Mouse (Mus musculus): ENCODE measurements around the gene Trio.

Gene Trio

DNA sequence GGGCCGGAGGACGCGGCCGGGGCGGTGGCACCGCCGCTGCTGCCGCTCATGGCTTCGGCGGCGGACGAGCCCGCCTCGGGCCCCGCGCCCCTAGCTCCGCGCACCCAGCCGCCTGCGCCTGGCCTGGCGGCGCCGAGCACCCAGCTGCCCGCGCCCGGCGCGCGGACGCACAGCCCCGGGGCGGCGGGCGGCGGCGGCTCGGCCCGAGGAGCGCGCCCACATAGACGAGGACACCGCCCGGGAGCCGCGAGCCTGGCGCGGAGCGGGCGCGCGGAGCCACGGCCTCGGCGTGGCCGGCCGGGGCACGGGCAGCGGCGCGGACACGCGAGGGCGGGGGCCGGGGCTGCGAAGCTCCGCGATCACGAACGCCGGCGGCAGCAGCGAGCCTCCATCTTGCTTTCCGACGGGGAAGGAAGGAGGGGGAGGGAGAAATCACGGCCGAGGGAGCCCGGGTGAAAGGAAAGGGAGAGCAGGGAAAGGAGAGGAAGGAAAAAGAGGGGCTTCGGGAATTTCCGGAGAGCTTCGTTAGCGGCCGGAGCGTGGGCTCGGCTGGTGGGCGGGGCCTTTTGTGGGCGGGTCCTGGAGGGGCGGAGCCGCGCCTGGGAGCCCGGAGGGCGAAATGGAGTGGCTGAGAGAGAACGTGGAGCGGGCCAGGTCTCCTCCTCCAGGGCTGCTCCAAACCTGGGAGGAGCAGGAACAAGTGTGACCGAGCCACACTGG, at the start of gene Trio:
Gene Trio, minus strand, starts transcription at position 402 of the 720 bp plus-strand sequence.
- DNase-seq (ENCODE audit: low spot score in 2 of 2): peak; percentile 78 to 79

- no peak for DNase-seq (ENCODE audit: low spot score in 2 of 2)
Measured at GRCm38 (mm10) chr15:28074416-28074970, 48.8 kb upstream of the Trio start.

- no peak for DNase-seq (ENCODE audit: low spot score in 2 of 2)
Measured at GRCm38 (mm10) chr15:28071601-28072000, 46.0 kb upstream of the Trio start.

- no peak for DNase-seq (ENCODE audit: low spot score in 2 of 2)
Measured at GRCm38 (mm10) chr15:28070771-28071419, 45.2 kb upstream of the Trio start.

GRCm38 (mm10) chr15:28070221-28070620, 44.6 kb upstream of the Trio start:
- DNase-seq (ENCODE audit: low spot score in 2 of 2): no peak

GRCm38 (mm10) chr15:28067373-28067772, 41.7 kb upstream of the Trio start:
- DNase-seq (ENCODE audit: low spot score in 2 of 2): no peak

- DNase-seq (ENCODE audit: low spot score in 2 of 2): no peak
Measured at GRCm38 (mm10) chr15:28066468-28066867, 40.8 kb upstream of the Trio start.

- no peak for DNase-seq (ENCODE audit: low spot score in 2 of 2)
Measured at GRCm38 (mm10) chr15:28065572-28065971, 39.9 kb upstream of the Trio start.

GRCm38 (mm10) chr15:28064733-28065088, 39.1 kb upstream of the Trio start:
- DNase-seq (ENCODE audit: low spot score in 2 of 2): no peak

DNA sequence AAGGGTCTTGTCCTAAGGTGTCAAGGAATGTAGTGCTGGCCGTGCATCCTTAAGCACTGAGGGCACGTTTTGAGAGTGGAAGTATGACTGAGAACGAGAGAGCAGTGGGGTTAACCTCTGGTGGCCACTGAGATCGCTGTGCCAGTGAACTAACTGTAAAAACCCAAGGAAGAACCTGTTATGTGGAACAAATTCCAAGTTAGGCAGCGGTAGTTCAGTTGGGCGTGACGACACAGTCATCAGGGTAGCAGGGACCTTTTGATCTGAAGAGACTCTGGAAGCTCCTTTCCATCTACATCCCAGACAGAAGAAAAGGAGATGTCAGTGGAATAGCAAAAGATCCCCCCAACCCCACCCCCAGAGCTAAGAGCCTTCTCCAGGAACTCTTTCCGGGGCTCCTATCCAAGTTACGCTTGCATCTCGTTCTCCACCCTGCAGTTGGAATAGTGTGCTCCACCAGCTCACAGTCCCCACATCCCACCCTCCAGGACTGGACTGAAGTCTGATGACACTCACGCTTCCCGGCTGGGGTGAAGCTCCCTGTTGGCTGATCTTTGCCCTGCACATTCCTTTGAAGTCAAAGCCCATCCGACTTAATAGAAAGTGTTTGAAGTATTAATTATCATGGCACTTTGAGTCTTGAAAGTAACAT, 38.6 kb upstream of the Trio start:
- no peak for DNase-seq (ENCODE audit: low spot score in 2 of 2)

- DNase-seq (ENCODE audit: low spot score in 2 of 2): no peak
Measured at GRCm38 (mm10) chr15:28063466-28063865, 37.8 kb upstream of the Trio start.

DNA sequence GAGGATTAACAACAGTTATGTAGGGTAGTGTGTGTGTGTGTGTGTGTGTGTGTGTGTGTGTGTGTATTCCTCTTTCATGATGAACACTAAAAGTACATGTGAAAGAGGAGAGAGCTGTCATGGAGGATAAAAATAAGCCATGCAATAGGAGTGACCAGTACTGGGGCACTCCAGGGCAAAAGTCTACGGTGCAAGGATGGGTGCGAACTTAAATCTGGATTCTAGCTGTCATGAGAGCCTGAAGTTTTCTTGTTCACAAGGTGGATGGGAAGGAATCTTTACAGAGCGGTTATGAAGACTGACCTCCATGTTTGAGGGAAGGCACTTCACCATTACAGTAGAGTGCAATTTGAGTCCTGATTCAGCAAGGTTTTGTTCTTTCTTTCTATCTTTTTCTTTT, 36.4 kb upstream of the Trio start:
- DNase-seq (ENCODE audit: low spot score in 2 of 2): no peak

DNA sequence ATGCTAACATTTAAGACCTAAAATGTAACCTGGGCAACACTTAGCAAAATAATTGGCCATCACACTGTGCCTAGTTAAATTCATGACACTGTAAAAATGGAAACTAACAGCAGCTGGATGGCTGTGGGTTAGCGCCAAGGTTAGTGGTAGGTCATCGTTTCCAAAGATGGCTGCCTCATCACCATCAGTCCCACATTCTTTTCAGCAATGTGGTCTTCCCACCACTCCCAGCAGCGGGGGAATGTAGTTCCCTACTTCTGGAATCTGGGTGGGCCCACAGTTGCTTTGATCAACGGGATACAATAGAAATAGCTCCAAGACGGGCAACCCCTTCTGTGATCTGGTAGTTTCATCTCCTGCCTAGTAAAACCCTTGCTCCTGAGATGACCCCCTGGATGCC, 35.3 kb upstream of the Trio start:
- DNase-seq (ENCODE audit: low spot score in 2 of 2): no peak

GRCm38 (mm10) chr15:28060423-28060822, 34.8 kb upstream of the Trio start:
- no peak for DNase-seq (ENCODE audit: low spot score in 2 of 2)

- DNase-seq (ENCODE audit: low spot score in 2 of 2): no peak
Measured at GRCm38 (mm10) chr15:28057545-28057944, 31.9 kb upstream of the Trio start.

GRCm38 (mm10) chr15:28054731-28055130, 29.1 kb upstream of the Trio start:
- no peak for DNase-seq (ENCODE audit: low spot score in 2 of 2)

- DNase-seq (ENCODE audit: low spot score in 2 of 2): no peak
Measured at GRCm38 (mm10) chr15:28054111-28054510, 28.5 kb upstream of the Trio start.

GRCm38 (mm10) chr15:28053226-28053625, 27.6 kb upstream of the Trio start:
- DNase-seq (ENCODE audit: low spot score in 2 of 2): no peak

GRCm38 (mm10) chr15:28051811-28052210, 26.2 kb upstream of the Trio start:
- no peak for DNase-seq (ENCODE audit: low spot score in 2 of 2)

GRCm38 (mm10) chr15:28051104-28051625, 25.5 kb upstream of the Trio start:
- no peak for DNase-seq (ENCODE audit: low spot score in 2 of 2)

DNA sequence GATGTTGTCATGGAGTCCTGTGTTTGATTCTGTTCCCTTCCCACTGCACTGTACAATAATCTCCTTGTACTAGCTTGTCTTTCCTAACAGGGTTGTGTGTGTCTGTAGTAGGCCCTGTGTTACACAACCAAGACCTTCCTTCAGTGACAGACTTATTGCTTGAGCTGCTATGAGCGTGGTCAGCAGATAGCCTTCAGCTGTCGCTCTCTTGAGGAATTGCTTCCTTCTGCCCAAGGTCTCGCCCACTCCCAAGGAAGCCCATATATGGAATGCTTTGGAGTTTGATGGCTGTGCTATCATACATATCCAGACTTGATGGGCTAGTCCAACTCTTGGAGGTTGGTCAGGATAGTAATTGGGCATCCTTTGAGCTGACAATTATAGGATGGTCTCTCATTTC, 22.1 kb upstream of the Trio start:
- DNase-seq (ENCODE audit: low spot score in 2 of 2): no peak

GRCm38 (mm10) chr15:28041158-28041865, 15.7 kb upstream of the Trio start:
- no peak for DNase-seq (ENCODE audit: low spot score in 2 of 2)
